Mouse (Mus musculus) ES-CJ7 (cell line): ENCODE results near the gene Samd4b.

ENCODE experiments used
- DNase-seq: peaks from one replicate; pipeline ENCODE4 v3.0.0; 2011; ENCODE audit warnings: low read depth, low spot score

Gene Samd4b

GRCm38 (mm10) chr7:28378066-28378690 is 219.8 kb downstream of the Samd4b start:
- DNase-seq = no peak

- no peak for DNase-seq
Measured at GRCm38 (mm10) chr7:28377190-28378065, 220.5 kb downstream of the Samd4b start.

- DNase-seq = peak; percentile 87
Measured at GRCm38 (mm10) chr7:28376011-28376771, 221.8 kb downstream of the Samd4b start.

- peak; percentile 90 for DNase-seq
Measured at GRCm38 (mm10) chr7:28375176-28375921, 222.6 kb downstream of the Samd4b start.

- DNase-seq = no peak
Measured at GRCm38 (mm10) chr7:28374647-28375046, 223.3 kb downstream of the Samd4b start.

- DNase-seq = no peak
Measured at GRCm38 (mm10) chr7:28373891-28374495, 224.0 kb downstream of the Samd4b start.

GRCm38 (mm10) chr7:28373131-28373581 is 224.8 kb downstream of the Samd4b start:
- DNase-seq = peak; percentile 83

GRCm38 (mm10) chr7:28372251-28373108 is 225.5 kb downstream of the Samd4b start, which contains the start of gene Plekhg2:
Gene Plekhg2, minus strand, starts transcription at chr7:28372599.
- peak; percentile 99 for DNase-seq

- no peak for DNase-seq
Measured at GRCm38 (mm10) chr7:28371514-28371989, 226.4 kb downstream of the Samd4b start.

GRCm38 (mm10) chr7:28370977-28371513 is 226.9 kb downstream of the Samd4b start:
- DNase-seq = no peak

- no peak for DNase-seq
Measured at GRCm38 (mm10) chr7:28370051-28370450, 227.9 kb downstream of the Samd4b start.

GRCm38 (mm10) chr7:28368276-28368920 is 229.5 kb downstream of the Samd4b start:
- DNase-seq = no peak

GRCm38 (mm10) chr7:28367663-28368275 is 230.2 kb downstream of the Samd4b start:
- DNase-seq = no peak

- no peak for DNase-seq
Measured at GRCm38 (mm10) chr7:28362441-28363060, 235.4 kb downstream of the Samd4b start.

GRCm38 (mm10) chr7:28361647-28362341 is 236.2 kb downstream of the Samd4b start:
- peak; percentile 64 for DNase-seq

- DNase-seq = no peak
Measured at GRCm38 (mm10) chr7:28360291-28360690, 237.7 kb downstream of the Samd4b start.

- no peak for DNase-seq
Measured at GRCm38 (mm10) chr7:28359854-28360253, 238.1 kb downstream of the Samd4b start.
